Mouse (Mus musculus) cerebellum, postnatal 25 days (tissue): ENCODE data around the gene Gm21028.
"Not testable (repeated sequence)": the region's sequence is repeated elsewhere in the genome, so short reads cannot be mapped to it uniquely, and the experiment has no call there.

ENCODE experiments used
- DNase-seq, 2 experiments: peaks; one replicate each; pipeline ENCODE4 v3.0.0; 2021; ENCODE audit warnings: mixed read lengths in 2 of 2

Gene Gm21028

GRCm38 (mm10) chr7:42578488-42578887 lies at the start of gene Gm21028:
TSS of gene Gm21028 (minus strand) at chr7:42578588.
- DNase-seq, result no peak

- DNase-seq, result not testable (repeated sequence)
These were observed 17.3 kb upstream of the Gm21028 start for GRCm38 (mm10) chr7:42595666-42596065.

- DNase-seq, result not testable (repeated sequence)
These were observed 14.0 kb upstream of the Gm21028 start, which contains the start of gene Zfp977 for GRCm38 (mm10) chr7:42592413-42592812. TSS of gene Zfp977 (minus strand) at chr7:42592547.

GRCm38 (mm10) chr7:42591311-42591710 lies 12.9 kb upstream of the Gm21028 start:
- not testable (repeated sequence) for DNase-seq

GRCm38 (mm10) chr7:42551766-42552165 lies 26.6 kb downstream of the Gm21028 start:
- no peak for DNase-seq
